Mouse (Mus musculus): Measurements from ENCODE around the gene 4930404H24Rik. TPM values are rescaled to one million over a fixed set of nuclear protein-coding genes. Genes with fewer than 3 reads are reported as not detected.

The 4930404H24Rik gene
- polyA plus RNA-seq, 1 experiment from 2014 or later: not detected

GRCm38 (mm10) chr2:153446476-153446875 is 46.1 kb upstream of the 4930404H24Rik start:
- no peak overlapping the region for H3K4me2 ChIP-seq (replicated peaks; ENCODE audit: low read depth, low read length)
- H3K4me3 ChIP-seq (ENCODE audit: low read depth, low read length): no peak overlapping the region
- H3K27me3 ChIP-seq (replicated peaks; ENCODE audit: insufficient read depth, low read length): no peaks in the 10 kb centered on the region
- no peaks in the 10 kb centered on the region for H3K36me3 ChIP-seq (ENCODE audit: insufficient read depth, low read length)
- 30% methylated on average over 4 of the region's 4 CpGs for WGBS
- peaks cover 19% of the 10 kb centered on the region for H3K4me1 ChIP-seq (ENCODE audit: insufficient read depth, low read depth, low read length)
- no peak for TF ChIP-seq CTCF (IDR thresholded peaks at IDR 0.05)
- TF ChIP-seq EP300 (IDR thresholded peaks at IDR 0.05): no peak
- H3K27ac ChIP-seq (ENCODE audit: low read length): no peak overlapping the region
- ATAC-seq (no peak), DNase-seq (ENCODE audit: low spot score) (peak; percentile 17)
- H3K9me3 ChIP-seq (ENCODE audit: low read length): no peaks in the 10 kb centered on the region
- no peak overlapping the region for H3K9ac ChIP-seq (replicated peaks; ENCODE audit: low read depth)

- Histone ChIP-seq H3K27ac (ENCODE audit: low read length) (no peak overlapping the region), H3K4me1 (ENCODE audit: insufficient read depth, low read depth, low read length) (peaks cover 8% of the 10 kb centered on the region), H3K4me2 (replicated peaks; ENCODE audit: low read depth, low read length) (no peak overlapping the region), H3K36me3 (ENCODE audit: insufficient read depth, low read length) (no peaks in the 10 kb centered on the region), H3K9me3 (ENCODE audit: low read length) (no peaks in the 10 kb centered on the region), H3K9ac (replicated peaks; ENCODE audit: low read depth) (no peak overlapping the region), H3K4me3 (ENCODE audit: low read depth, low read length) (no peak overlapping the region), H3K27me3 (replicated peaks; ENCODE audit: insufficient read depth, low read length) (no peaks in the 10 kb centered on the region)
- TF ChIP-seq CTCF (IDR thresholded peaks at IDR 0.05): no peak
- TF ChIP-seq EP300 (IDR thresholded peaks at IDR 0.05): 0 out of 2 replicates have a peak, but pooled peaks have one; percentile 32
- WGBS: 55% methylated on average over 3 of the region's 3 CpGs
- ATAC-seq (no peak), DNase-seq (ENCODE audit: low spot score) (peak; percentile 57)
These were observed 44.9 kb upstream of the 4930404H24Rik start for GRCm38 (mm10) chr2:153447719-153448118.

- no peaks in the 10 kb centered on the region for H3K36me3 ChIP-seq (ENCODE audit: insufficient read depth, low read length)
- TF ChIP-seq CTCF (IDR thresholded peaks at IDR 0.05) (no peak), EP300 (IDR thresholded peaks at IDR 0.05) (no peak)
- H3K4me1 ChIP-seq (ENCODE audit: insufficient read depth, low read depth, low read length): peaks cover 4% of the 10 kb centered on the region; the same call in 1 of the 2 replicates
- WGBS: 75% methylated on average over 6 of the region's 6 CpGs
- H3K4me2 ChIP-seq (replicated peaks; ENCODE audit: low read depth, low read length): no peak overlapping the region
- H3K9ac ChIP-seq (replicated peaks; ENCODE audit: low read depth): no peak overlapping the region
- ATAC-seq (no peak), DNase-seq (ENCODE audit: low spot score) (no peak)
- H3K27me3 ChIP-seq (replicated peaks; ENCODE audit: insufficient read depth, low read length): no peaks in the 10 kb centered on the region
- H3K27ac ChIP-seq (ENCODE audit: low read length): no peak overlapping the region
- no peaks in the 10 kb centered on the region for H3K9me3 ChIP-seq (ENCODE audit: low read length)
- no peak overlapping the region for H3K4me3 ChIP-seq (ENCODE audit: low read depth, low read length)
These were observed 44.1 kb upstream of the 4930404H24Rik start for GRCm38 (mm10) chr2:153448519-153448918.

GRCm38 (mm10) chr2:153453961-153454759 is 38.4 kb upstream of the 4930404H24Rik start:
- DNase-seq (ENCODE audit: low spot score) (no peak), ATAC-seq (peak; percentile 62; the same call in 1 of the 2 replicates)
- no peaks in the 10 kb centered on the region for H3K27me3 ChIP-seq (replicated peaks; ENCODE audit: insufficient read depth, low read length)
- H3K4me2 ChIP-seq (replicated peaks; ENCODE audit: low read depth, low read length): no peak overlapping the region
- H3K36me3 ChIP-seq (ENCODE audit: insufficient read depth, low read length): no peaks in the 10 kb centered on the region
- no peak for TF ChIP-seq CTCF (IDR thresholded peaks at IDR 0.05)
- no peak for TF ChIP-seq EP300 (IDR thresholded peaks at IDR 0.05)
- no peak overlapping the region for H3K9ac ChIP-seq (replicated peaks; ENCODE audit: low read depth)
- no peak overlapping the region for H3K27ac ChIP-seq (ENCODE audit: low read length)
- no peaks in the 10 kb centered on the region for H3K4me1 ChIP-seq (ENCODE audit: insufficient read depth, low read depth, low read length)
- no peaks in the 10 kb centered on the region for H3K9me3 ChIP-seq (ENCODE audit: low read length)
- 54% methylated on average over 12 of the region's 12 CpGs for WGBS
- H3K4me3 ChIP-seq (ENCODE audit: low read depth, low read length): no peak overlapping the region

GRCm38 (mm10) chr2:153454841-153455506 is 37.6 kb upstream of the 4930404H24Rik start:
- Histone ChIP-seq H3K9me3 (ENCODE audit: low read length) (no peaks in the 10 kb centered on the region), H3K27me3 (replicated peaks; ENCODE audit: insufficient read depth, low read length) (no peaks in the 10 kb centered on the region), H3K9ac (replicated peaks; ENCODE audit: low read depth) (no peak overlapping the region), H3K4me2 (replicated peaks; ENCODE audit: low read depth, low read length) (no peak overlapping the region), H3K4me3 (ENCODE audit: low read depth, low read length) (no peak overlapping the region), H3K27ac (ENCODE audit: low read length) (no peak overlapping the region), H3K36me3 (ENCODE audit: insufficient read depth, low read length) (no peaks in the 10 kb centered on the region), H3K4me1 (ENCODE audit: insufficient read depth, low read depth, low read length) (no peaks in the 10 kb centered on the region)
- no peak for TF ChIP-seq EP300 (IDR thresholded peaks at IDR 0.05)
- TF ChIP-seq CTCF (IDR thresholded peaks at IDR 0.05): no peak
- ATAC-seq (no peak), DNase-seq (ENCODE audit: low spot score) (no peak)
- 55% methylated on average over 9 of the region's 9 CpGs for WGBS

- H3K4me2 ChIP-seq (replicated peaks; ENCODE audit: low read depth, low read length): no peak overlapping the region
- no peaks in the 10 kb centered on the region for H3K27me3 ChIP-seq (replicated peaks; ENCODE audit: insufficient read depth, low read length)
- DNase-seq (ENCODE audit: low spot score) (no peak), ATAC-seq (no peak)
- H3K4me1 ChIP-seq (ENCODE audit: insufficient read depth, low read depth, low read length): no peaks in the 10 kb centered on the region
- 38% methylated on average over 4 of the region's 4 CpGs for WGBS
- H3K4me3 ChIP-seq (ENCODE audit: low read depth, low read length): no peak overlapping the region
- H3K27ac ChIP-seq (ENCODE audit: low read length): no peak overlapping the region
- TF ChIP-seq CTCF (IDR thresholded peaks at IDR 0.05) (no peak), EP300 (IDR thresholded peaks at IDR 0.05) (no peak)
- H3K9me3 ChIP-seq (ENCODE audit: low read length): no peaks in the 10 kb centered on the region
- no peak overlapping the region for H3K9ac ChIP-seq (replicated peaks; ENCODE audit: low read depth)
- no peaks in the 10 kb centered on the region for H3K36me3 ChIP-seq (ENCODE audit: insufficient read depth, low read length)
These were observed 35.1 kb upstream of the 4930404H24Rik start for GRCm38 (mm10) chr2:153457467-153457866.

Measured in lung, postnatal 0 days (tissue).